Mouse (Mus musculus) NIH3T3 (cell line): Measurements from ENCODE around the gene Klhl9.
"Not testable (repeated sequence)": the region's sequence is repeated elsewhere in the genome, so short reads cannot be mapped to it uniquely, and the experiment has no call there.

Experiments
- DNase-seq: peaks from one replicate; pipeline ENCODE4 v3.0.0-alpha.2; 2012; ENCODE audit warnings: low read depth

Klhl9 gene

DNA sequence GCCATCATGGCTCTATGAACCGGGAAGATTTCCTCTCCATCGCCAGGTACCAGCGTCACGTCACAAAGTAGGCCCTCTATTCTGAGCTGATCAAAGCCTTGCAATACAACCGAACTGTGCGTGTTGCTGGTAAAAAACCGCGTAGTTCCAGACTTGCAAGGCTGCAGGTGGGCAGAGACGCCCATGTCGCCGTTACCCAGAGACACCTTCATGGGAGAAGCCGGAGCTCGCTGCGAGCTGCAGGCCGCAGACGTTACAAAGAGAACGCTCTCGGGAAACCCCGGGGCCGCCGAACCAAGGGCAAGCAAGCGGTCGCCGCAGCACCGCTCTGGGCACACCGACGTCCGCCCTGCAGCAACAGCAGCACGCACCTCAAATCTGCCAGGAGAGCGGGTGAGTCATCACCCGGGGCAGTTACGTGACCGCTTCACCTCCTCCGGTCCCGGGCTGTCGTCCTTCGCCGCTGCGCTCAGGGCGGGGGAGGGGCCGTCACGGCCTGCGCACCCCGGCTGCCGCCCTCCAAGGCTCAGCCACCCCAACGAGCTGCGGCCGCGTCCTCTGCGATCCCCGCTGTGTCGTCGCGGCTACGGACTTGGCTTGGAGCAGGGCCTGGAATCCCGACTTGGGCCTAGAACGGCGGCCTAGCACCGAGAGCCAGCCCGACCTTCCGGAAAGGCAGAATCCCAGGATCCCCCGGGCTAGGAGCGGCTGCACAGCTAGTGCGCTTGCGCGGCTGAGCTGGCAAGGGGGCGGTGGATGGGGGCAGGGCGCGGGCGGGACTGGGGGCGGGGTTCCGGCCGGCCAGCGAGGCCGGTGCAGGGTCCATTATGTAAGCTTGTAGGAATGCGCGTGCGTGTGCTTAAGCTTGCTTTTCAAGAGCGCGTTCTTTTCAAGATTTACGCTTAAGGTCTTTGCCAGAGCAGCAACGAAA is at the start of gene Klhl9, which contains the start of gene Gm26566:
TSS of gene Klhl9 (minus strand) at position 675 of the 931 bp plus-strand sequence.
TSS of gene Gm26566 (plus strand) at position 15 of the 931 bp plus-strand sequence.
- peak; percentile 98 for DNase-seq

DNA sequence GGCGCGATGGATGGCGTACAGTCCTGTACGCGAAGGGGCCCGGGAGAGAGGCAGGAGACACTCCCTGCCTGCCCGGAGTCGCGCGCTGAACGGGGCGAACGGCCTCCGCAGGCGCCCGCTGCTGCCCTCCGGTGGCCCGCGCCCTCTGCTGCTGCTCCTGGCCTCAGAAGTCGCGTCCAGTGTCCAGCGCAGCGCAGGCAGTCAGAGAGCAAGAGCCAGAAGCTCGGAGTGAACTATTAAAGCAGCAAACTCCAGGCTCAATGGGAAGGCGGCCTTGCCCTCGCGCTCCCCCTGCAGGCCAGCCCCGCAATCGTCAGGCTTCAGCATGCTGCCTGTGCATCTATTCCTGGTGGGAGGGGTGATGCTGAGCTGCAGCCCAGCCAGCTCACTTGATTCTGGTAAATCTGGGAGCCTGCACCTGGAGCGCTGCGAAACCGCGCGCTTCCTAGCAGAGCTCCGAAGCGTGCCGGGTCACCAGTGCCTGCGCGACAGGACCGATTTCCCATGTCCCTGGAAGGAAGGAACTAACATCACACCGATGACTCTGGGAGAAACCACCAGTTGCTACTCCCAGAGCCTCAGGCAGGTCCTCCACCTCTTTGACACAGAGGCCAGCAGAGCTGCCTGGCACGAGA is 41.2 kb upstream of the Klhl9 start:
- DNase-seq = peak; percentile 89

DNA sequence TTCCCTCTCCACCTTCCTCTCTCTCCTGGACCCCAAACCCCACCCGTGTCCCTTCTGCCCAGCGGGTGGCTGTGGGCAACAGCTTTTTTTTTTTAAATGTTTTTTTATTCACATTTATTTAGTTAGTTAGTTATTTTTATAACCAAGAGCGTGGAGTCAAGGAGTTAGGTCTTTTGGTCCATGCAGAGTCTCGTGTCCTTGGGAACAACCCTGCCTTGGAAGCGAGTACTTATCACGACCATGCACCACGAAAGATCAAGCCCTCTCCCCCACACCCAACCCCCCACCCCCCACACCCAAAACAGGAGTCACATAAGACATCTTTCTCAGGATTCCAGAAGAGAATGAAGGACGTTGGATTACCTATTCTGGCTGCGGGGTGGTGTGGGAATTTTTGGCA is 40.1 kb upstream of the Klhl9 start:
- DNase-seq = not testable (repeated sequence)

DNA sequence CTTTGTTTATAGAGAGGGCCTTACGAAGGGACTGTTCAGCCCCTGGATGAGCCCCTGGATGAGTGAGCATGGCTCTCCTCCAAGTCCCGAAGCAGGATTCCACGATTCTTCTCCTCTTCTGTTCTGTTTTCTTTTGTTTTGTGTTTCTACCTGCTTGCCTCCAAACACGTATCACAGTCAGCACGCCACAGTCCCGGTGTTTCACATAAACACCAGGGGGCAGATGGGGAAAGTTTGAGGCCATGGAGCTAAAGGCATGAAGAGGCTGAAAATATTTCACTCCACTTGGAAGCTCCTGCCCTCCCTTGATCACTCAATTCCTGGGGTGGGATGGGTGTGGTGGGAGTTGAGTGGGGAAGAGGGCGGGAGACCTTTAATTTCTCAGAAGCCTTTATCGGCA is 39.5 kb upstream of the Klhl9 start:
- not testable (repeated sequence) for DNase-seq

DNA sequence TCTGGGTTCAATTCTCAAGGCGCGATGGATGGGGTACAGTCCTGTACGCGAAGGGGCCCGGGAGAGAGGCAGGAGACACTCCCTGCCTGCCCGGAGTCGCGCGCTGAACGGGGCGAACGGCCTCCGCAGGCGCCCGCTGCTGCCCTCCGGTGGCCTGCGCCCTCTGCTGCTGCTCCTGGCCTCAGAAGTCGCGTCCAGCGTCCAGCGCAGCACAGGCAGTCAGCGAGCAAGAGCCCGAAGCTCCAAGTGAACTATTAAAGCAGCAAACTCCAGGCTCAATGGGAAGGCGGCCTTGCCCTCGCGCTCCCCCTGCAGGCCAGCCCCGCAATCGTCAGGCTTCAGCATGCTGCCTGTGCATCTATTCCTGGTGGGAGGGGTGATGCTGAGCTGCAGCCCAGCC is 38.2 kb upstream of the Klhl9 start:
- DNase-seq = peak; percentile 91

DNA sequence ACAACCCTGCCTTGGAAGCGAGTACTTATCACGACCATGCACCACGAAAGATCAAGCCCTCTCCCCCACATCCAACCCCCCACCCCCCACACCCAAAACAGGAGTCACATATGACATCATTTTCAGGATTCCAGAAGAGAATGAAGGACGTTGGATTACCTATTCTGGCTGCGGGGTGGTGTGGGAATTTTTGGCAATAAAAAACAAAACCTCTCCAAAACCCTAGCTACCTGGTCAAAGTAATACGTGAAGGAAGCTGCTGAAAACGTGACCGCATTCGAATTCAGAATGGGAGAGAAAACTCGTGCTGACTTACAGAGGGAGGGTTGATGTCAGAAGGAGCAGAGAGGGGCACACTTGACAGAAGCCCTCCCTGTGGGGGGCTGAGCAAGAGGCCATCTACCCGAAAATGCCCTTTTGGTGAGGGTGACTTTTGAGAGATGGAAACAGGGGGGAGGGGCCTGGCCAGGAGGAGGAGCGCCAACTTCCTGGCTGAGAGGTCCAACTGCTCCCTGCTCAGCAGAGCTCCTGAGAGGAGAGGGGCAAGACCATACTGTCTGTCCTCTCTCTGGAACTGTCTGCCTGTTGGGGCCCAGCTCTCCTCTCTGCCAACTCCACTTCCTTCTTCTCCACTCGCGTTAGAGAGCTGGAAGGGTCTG is 37.5 kb upstream of the Klhl9 start, which contains the start of gene Gm13283:
TSS of gene Gm13283 (plus strand) at position 510 of the 659 bp plus-strand sequence.
- DNase-seq = not testable (repeated sequence)

DNA sequence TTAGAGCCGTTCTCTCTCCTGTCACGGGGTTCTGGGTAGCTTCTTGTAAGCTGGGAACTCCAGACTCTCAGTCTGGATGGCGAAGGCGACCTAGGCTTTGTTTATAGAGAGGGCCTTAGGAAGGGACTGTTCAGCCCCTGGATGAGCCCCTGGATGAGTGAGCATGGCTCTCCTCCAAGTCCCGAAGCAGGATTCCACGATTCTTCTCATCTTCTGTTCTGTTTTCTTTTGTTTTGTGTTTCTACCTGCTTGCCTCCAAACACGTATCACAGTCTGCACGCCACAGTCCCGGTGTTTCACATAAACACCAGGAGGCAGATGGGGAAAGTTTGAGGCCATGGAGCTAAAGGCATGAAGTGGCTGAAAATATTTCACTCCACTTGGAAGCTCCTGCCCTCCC is 36.5 kb upstream of the Klhl9 start:
- not testable (repeated sequence) for DNase-seq

DNA sequence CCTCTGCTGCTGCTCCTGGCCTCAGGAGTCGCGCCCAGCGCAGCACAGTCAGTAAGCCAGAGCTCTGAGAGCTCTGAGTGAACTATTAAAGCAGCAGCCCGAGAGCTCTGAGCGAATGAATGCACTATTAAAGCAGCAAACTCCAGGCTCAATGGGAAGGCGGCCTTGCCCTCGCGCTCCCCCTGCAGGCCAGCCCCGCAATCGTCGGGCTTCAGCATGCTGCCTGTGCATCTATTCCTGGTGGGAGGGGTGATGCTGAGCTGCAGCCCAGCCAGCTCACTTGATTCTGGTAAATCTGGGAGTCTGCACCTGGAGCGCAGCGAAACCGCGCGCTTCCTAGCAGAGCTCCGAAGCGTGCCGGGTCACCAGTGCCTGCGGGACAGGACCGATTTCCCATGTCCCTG is 35.4 kb upstream of the Klhl9 start:
- peak; percentile 94 for DNase-seq

DNA sequence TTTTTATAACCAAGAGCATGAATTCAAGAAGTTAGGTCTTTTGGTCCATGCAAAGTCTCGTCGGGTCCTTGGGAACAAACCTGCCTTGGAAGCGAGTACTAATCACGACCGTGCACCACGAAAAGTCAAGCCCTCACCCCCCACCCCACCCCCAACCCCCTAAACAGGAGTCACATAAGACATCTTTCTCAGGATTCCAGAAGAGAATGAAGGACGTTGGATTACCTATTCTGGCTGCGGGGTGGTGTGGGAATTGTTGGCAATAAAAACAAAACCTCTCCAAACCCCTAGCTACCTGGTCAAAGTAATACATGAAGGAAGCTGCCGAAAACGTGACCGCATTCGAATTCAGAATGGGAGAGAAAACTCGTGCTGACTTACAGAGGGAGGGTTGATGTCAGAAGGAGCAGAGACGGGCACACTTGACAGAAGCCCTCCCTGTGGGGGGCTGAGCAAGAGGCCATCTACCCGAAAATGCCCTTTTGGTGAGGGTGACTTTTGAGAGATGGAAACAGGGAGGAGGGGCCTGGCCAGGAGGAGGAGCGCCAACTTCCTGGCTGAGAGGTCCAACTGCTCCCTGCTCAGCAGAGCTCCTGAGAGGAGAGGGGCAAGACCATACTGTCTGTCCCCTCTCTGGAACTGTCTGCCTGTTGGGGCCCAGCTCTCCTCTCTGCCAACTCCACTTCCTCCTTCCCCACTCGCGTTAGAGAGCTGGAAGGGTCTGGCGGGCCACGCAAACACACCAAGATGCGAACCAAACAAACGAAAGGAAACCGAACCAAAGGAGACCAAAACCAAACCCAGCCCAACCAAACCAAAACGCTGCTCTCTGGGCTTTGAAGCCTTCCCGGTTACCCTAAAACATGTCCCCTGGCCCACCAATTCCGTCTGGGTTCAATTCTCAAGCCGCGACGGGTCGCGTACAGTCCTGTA is 34.6 kb upstream of the Klhl9 start:
- peak; percentile 52 for DNase-seq

DNA sequence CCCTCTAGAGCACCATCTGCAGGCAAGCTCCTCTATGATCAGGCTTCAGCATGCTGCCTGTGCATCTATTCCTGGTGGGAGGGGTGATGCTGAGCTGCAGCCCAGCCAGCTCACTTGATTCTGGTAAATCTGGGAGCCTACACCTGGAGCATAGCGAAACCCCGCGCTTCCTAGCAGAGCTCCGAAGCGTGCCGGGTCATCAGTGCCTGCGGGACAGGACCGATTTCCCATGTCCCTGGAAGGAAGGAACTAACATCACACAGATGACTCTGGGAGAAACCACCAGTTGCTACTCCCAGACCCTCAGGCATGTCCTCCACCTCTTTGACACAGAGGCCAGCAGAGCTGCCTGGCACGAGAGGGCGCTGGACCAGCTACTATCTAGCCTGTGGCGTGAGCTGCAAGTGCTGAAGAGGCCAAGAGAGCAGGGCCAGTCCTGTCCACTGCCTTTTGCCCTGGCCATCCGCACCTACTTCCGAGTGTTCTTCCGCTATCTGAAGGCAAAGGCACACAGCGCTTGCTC is 32.6 kb upstream of the Klhl9 start, which contains the start of gene Gm13271:
TSS of gene Gm13271 (plus strand) at position 51 of the 523 bp plus-strand sequence.
- DNase-seq = not testable (repeated sequence)

DNA sequence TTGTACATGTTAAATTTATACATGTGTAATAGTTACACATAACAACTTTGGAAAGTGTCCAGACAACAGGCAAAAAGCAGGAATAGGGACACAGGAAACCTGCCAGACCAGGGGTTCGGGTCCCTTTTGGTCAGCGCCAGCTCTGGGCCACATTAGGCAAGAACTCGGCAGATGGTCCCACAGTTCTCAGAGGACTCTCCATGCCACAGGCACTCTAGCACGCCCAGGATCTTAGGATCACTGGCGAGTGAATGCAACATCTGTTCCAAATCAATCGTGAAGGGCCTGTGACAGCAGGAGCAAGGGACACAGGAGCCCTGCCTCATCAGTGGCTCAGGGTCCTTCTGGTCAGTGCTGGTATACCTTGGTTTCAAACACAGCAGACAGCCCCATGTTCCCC is 27.7 kb upstream of the Klhl9 start:
- no peak for DNase-seq

DNA sequence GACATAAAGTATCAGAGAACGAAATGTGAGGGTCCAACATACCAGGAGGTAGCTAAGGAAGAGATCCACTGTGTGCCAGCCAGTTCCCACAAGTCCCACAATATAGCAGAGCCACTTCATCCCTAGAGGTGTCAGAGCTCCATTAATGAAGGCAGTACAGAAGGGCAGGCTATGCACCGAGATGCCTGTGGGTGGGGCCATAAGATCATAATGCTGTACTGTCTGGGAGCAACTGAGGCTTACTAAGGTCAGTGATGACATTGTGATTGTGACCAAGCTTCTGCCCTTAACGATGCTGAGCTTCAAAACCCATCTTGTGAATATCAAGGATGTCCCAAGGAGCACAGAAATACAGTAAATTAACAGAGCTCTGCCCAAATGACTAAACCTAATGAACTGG is 21.9 kb upstream of the Klhl9 start:
- no peak for DNase-seq

DNA sequence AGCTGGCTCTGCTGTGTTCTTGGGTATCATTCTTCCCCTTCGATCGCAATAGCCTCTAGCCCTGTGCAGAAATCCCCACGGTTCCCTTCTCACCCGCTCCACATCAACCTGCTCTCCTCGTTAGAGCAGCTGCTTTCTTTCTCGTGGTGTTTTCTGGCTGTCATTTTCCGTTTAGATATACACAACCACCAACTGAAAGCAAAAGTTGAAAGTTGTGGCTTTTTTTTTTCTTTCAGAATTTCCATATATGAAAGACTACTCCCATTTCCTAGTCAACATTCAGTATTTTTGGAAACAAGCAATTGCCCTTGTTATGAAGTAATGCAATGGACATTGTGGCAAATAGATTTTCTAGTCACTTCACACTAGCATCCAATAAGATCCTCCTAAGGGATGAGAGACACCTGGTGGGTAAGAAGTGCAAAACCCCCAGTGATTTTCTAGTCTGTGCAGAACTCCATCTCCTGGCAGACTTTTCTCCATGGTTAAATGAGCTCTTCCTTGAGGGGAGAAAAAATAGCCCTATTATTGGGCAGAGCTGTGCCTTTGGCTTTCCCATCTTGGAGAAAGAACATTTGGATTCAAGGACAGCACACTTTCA is 20.6 kb upstream of the Klhl9 start:
- DNase-seq = peak; percentile 41

DNA sequence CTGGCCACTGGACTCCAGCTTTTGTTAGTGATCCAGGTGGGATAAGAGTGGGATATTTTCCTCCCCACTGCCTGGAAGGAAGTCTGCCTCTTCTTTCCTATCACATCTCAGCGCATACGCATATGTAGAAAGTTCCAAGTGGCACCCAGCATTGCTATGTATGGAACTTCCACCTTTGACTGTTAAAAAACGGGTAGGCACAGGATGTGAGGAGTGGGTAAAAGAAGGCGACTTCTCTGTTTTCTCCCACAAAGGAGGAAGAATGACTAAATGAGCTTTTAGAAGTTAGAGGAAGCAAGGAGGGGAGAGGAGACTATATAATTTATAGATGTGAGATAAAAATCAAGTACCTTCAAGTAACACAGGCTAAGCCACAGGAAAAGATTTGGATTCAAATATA is 19.2 kb upstream of the Klhl9 start:
- DNase-seq = no peak

DNA sequence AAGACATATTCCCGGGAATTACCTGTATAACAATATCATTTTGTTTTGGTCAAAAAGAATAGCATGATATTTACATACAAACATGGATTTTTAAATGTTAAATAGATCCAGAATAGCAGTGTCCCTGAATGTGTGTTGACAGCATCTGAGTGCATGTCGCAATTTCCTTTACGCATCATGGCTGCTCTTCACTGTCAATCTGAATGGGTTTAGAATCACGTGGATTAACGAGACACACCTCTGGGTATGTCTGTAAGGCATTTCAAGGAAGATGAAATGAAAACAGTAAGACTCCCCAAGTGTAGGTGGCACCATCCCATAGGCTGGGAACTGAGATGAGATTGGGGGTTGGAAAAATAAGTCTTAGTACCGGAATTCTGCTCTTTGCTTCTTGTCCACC is 16.8 kb upstream of the Klhl9 start:
- no peak for DNase-seq

DNA sequence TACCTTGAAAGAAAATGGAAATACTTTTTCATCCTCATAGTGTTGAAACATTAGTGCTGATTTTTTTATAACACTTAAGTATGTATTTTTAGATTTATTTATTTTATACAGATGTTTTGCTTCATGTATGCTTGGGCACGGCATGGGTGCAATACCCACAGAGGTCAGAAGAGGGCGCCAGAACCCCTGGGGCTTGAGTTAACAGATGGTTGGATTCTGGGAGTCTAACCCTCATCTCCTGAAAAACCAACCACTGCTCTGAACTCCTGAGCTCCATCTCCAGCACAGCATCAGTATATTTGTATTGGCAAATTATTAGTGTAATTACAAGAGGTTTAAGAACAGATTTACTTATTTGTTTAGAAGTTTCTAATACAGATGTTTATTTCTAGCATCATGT is 16.2 kb upstream of the Klhl9 start:
- DNase-seq = peak; percentile 94

DNA sequence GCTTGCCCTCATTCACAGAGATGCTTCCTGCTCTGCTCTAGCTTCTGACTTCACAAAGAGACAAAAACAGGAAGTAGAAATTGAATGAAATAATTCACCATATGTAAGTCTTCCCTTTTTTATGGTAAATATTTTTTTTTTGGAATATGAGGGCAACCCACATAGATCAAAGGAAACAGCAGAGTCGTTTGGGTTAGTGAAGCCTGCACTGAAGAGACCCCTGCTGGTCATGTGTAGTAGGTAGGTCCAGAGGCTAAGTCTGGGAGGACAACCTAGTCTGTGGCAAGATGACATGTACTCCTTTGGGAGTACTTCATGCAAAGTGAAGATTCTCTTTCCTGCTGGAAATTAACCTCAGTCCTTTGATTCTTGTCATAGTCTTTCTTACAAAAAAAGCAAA is 5.1 kb upstream of the Klhl9 start:
- peak; percentile 68 for DNase-seq

DNA sequence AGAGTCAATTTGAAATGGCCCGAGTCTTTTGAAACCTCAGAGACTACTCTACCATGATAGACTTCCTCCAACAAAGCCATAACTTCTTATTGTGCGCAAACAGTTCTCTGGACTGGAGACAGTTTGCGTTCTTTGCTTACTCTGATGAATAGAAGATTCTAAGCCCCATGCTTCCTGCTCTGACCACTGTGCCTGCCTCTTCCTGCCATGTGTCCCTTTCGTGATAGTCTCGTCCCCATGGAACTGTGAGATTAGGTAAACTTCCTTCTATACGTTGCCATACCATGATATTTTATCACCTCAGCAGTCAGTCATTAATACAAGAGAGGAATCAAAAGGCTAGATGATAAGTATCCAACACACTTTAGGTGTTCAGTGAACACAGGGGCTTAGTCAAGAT is 4.5 kb upstream of the Klhl9 start:
- DNase-seq = no peak

DNA sequence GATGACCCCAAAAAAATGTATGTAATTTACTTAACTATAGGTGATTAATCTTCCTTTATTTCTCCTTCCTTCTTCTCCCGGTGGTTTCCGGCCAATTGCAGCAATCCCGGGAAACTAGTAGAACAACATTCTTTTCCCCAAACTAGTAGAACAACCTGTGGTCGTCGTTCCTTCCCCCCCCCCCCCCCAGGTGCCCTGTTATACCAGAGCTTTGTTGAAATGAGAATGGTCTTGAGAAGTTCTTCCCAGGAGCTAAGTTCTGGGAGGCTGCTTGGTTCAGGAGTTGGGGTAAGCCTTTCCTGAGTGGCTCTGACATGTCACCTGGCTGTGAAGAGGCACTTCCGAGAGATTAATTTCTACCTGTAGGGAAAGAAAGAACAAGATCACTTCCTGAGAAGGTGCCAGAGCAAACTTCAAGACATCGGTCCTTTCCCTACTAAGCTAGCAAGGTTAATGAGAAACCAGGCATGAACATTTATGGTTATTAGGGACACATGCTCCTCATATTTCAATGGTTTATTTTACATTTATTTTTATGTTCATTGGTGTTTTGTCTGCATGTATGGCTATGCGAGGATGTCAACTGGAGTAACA is 1.3 kb upstream of the Klhl9 start:
- no peak for DNase-seq

DNA sequence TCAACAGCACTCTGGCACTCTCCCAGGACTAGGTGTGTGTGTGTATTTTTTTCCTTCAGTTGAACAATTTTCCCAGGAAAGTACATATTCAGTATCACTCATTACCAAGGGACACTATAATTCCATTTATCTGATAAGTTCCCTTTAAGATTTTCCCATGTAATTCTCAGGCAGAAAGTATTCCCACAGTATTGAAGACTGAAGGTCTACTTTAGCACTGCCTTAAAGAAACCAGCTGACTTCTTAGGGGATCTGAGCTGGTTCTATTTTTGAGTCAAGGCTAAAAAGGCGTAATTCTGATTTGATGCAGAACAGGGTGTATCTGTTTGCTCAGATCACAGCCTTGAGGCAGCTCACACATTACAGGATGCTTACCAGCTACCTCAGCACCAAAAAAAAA is 3.5 kb downstream of the Klhl9 start:
- peak; percentile 35 for DNase-seq
